Mouse (Mus musculus): ENCODE results near the gene Celsr1. TPM values are rescaled to one million over a fixed set of nuclear protein-coding genes. Genes with fewer than 3 reads are reported as not detected.

Celsr1 gene
- total and polyA plus RNA-seq, 3 experiments, result 4.5 to 5.2 (median 5.0) TPM

DNA sequence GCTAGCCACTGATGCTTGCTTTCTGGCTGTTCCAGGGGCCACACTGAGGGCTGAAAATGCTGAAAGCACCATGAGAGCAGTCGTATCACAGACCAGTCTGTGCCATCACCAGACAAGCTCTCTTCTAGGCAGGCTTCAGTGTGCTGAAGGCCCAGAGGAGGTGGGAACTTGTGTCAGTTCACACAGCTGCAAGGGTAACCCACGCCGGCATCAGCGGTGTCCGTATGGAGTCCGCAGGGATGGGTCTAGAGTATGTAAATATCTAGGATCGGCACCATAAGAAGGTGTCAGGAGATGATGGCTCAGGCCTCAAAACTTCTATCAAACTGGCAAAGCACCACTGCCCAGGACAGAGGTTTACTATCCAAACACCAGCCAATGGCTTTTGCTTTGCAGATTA, 64.3 kb downstream of the Celsr1 start:
- Histone ChIP-seq H3K9ac (ENCODE audit: low read depth, low read length) (no peak overlapping the region), H3K27ac (no peak overlapping the region), H3K79me2 (replicated peaks; ENCODE audit: control insufficient read depth, insufficient read depth, low read length) (no peaks in the 10 kb centered on the region), H3K4me1 (ENCODE audit: control insufficient read depth, insufficient read depth, low read length) (no peaks in the 10 kb centered on the region), H3K36me3 (ENCODE audit: control insufficient read depth, insufficient read depth, low read length) (no peaks in the 10 kb centered on the region), H3K4me3 (no peak overlapping the region), H3K27me3 (ENCODE audit: control insufficient read depth, insufficient read depth, low read length) (no peaks in the 10 kb centered on the region)
- WGBS, result 88% methylated on average over 7 of the region's 7 CpGs
- TF ChIP-seq CTCF (IDR thresholded peaks at IDR 0.05) (no peak), EP300 (IDR thresholded peaks at IDR 0.05; ENCODE audit: insufficient read depth, low read depth, low read length) (no peak), POLR2A (IDR thresholded peaks at IDR 0.05; ENCODE audit: insufficient read depth, low read depth, low read length) (no peak)
- DNase-seq, result no peak
- intact Hi-C loops (cut with DNase I), result loop anchor here (5.0 kb wide), 1 partner anchor 63 kb away; the partner anchor contains the start of gene Celsr1

DNA sequence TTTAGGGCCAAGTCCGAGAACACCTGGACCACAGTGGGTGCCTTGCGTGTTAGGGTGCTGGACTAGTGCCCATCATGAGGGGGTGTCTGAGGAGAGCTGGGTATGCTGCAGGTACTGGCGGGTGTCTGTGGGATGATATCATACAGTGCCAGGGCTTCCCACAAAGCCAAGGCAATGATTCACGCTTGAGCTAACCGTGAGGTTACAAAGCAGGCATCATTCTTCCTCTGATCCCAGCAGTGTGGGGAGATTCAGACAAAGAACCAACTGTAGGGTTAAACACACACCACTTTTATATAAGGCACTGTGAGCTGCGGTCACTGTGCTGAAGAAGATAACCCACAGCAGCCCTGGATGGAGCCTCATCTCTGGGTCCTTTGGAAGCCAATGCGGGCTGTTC, 67.5 kb downstream of the Celsr1 start:
- Histone ChIP-seq H3K4me1 (ENCODE audit: control insufficient read depth, insufficient read depth, low read length) (no peaks in the 10 kb centered on the region), H3K79me2 (replicated peaks; ENCODE audit: control insufficient read depth, insufficient read depth, low read length) (no peaks in the 10 kb centered on the region), H3K4me3 (no peak overlapping the region), H3K27me3 (ENCODE audit: control insufficient read depth, insufficient read depth, low read length) (no peaks in the 10 kb centered on the region), H3K27ac (no peak overlapping the region), H3K36me3 (ENCODE audit: control insufficient read depth, insufficient read depth, low read length) (no peaks in the 10 kb centered on the region), H3K9ac (ENCODE audit: low read depth, low read length) (no peak overlapping the region)
- no peak for DNase-seq
- WGBS, result 85% methylated on average over 7 of the region's 7 CpGs
- TF ChIP-seq CTCF (IDR thresholded peaks at IDR 0.05), result no peak
- TF ChIP-seq EP300 (IDR thresholded peaks at IDR 0.05; ENCODE audit: insufficient read depth, low read depth, low read length), result no peak
- no peak for TF ChIP-seq POLR2A (IDR thresholded peaks at IDR 0.05; ENCODE audit: insufficient read depth, low read depth, low read length)
- intact Hi-C loops (cut with DNase I), result loop anchor here (5.0 kb wide), 1 partner anchor 66 kb away; the partner anchor contains the start of gene Celsr1

DNA sequence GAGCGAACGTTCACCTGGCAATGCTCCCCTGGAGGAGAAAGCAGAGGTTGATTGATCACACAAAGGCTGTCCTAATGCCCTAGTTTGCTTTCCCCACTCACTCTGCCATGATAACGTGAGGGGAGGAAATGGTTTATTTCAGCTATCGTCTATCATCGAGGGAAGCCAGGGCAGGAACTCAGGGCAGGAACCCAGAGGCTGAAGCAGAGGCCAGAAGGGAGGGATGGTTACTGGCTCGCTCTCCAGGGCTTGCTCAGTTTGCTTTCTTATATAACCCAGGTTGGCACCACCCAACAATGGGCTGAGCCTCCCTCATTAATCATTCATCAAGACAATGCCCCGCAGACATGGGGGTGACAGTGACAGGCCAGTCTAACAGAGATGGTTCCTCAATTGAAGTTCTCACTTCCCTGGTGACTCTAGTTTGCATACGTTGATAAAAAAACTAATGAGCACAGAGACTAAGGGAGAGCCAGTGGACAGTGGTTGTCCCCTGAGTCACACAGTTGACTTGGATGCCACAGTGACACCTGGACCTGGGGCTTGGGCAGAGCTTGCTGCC, 70.2 kb downstream of the Celsr1 start:
- no peak for DNase-seq
- TF ChIP-seq EP300 (IDR thresholded peaks at IDR 0.05; ENCODE audit: insufficient read depth, low read depth, low read length) (no peak), CTCF (IDR thresholded peaks at IDR 0.05) (no peak), POLR2A (IDR thresholded peaks at IDR 0.05; ENCODE audit: insufficient read depth, low read depth, low read length) (no peak)
- intact Hi-C loops (cut with DNase I), result no loop called here

DNA sequence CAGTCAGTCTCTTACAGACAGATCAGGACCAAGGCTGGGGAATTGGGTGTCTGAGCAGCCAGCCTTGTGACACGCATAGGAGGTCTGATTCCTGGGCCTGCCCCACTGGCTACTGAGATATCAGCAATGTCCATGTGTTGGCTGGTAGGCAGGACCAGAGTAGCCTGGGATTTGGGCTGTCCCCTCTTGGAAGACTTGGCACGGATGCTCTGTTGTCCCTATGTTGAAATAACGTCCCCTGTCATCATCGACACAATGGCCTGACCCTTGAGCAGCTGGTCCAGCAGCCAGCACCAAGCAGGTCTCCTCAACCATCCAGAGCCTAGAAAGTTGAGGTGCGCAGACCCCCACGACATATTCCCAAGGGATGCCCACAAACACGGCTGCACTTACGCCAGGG, 70.9 kb downstream of the Celsr1 start:
- no peaks in the 10 kb centered on the region for H3K4me1 ChIP-seq (ENCODE audit: control insufficient read depth, insufficient read depth, low read length)
- 91% methylated on average over 8 of the region's 8 CpGs for WGBS
- no peak for TF ChIP-seq EP300 (IDR thresholded peaks at IDR 0.05; ENCODE audit: insufficient read depth, low read depth, low read length)
- TF ChIP-seq CTCF (IDR thresholded peaks at IDR 0.05), result no peak
- TF ChIP-seq POLR2A (IDR thresholded peaks at IDR 0.05; ENCODE audit: insufficient read depth, low read depth, low read length), result no peak
- no peaks in the 10 kb centered on the region for H3K27me3 ChIP-seq (ENCODE audit: control insufficient read depth, insufficient read depth, low read length)
- no peak for DNase-seq
- H3K9ac ChIP-seq (ENCODE audit: low read depth, low read length), result no peak overlapping the region
- H3K4me3 ChIP-seq, result no peak overlapping the region
- no peak overlapping the region for H3K27ac ChIP-seq
- no peaks in the 10 kb centered on the region for H3K79me2 ChIP-seq (replicated peaks; ENCODE audit: control insufficient read depth, insufficient read depth, low read length)
- intact Hi-C loops (cut with DNase I), result no loop called here
- H3K36me3 ChIP-seq (ENCODE audit: control insufficient read depth, insufficient read depth, low read length), result no peaks in the 10 kb centered on the region

More for the DNA sequence above, 70.2 kb downstream of the Celsr1 start:
- H3K27ac ChIP-seq, result no peak overlapping the region
- H3K27me3 ChIP-seq (ENCODE audit: control insufficient read depth, insufficient read depth, low read length), result no peaks in the 10 kb centered on the region
- 67% methylated on average over 8 of the region's 8 CpGs for WGBS
- no peak overlapping the region for H3K9ac ChIP-seq (ENCODE audit: low read depth, low read length)
- H3K4me1 ChIP-seq (ENCODE audit: control insufficient read depth, insufficient read depth, low read length), result no peaks in the 10 kb centered on the region
- no peaks in the 10 kb centered on the region for H3K79me2 ChIP-seq (replicated peaks; ENCODE audit: control insufficient read depth, insufficient read depth, low read length)
- H3K4me3 ChIP-seq, result no peak overlapping the region
- no peaks in the 10 kb centered on the region for H3K36me3 ChIP-seq (ENCODE audit: control insufficient read depth, insufficient read depth, low read length)

DNA sequence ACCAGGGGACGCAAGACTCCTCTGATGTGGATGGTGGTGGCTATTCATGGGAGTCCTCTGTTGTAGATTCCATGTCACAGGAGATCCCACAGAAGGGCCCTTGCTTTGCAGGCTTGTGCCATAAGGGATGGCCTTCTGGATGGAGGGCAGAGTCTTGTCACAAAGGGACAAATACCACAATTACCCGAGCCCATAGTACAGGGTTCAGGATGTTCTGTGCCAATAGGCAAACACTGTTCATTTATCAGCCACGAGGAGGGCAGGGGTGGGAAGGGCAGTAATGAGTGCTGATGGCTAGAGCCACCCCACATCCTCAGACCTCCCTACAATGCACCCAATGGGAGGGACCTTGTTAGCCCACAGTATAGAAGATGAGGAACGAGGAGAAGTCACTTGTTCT, 71.9 kb downstream of the Celsr1 start:
- WGBS, result 76% methylated on average over 4 of the region's 4 CpGs
- Histone ChIP-seq H3K4me3 (no peak overlapping the region), H3K27me3 (ENCODE audit: control insufficient read depth, insufficient read depth, low read length) (no peaks in the 10 kb centered on the region), H3K36me3 (ENCODE audit: control insufficient read depth, insufficient read depth, low read length) (no peaks in the 10 kb centered on the region), H3K79me2 (replicated peaks; ENCODE audit: control insufficient read depth, insufficient read depth, low read length) (no peaks in the 10 kb centered on the region), H3K4me1 (ENCODE audit: control insufficient read depth, insufficient read depth, low read length) (no peaks in the 10 kb centered on the region), H3K27ac (no peak overlapping the region), H3K9ac (ENCODE audit: low read depth, low read length) (no peak overlapping the region)
- DNase-seq, result no peak
- TF ChIP-seq CTCF (IDR thresholded peaks at IDR 0.05), result no peak
- intact Hi-C loops (cut with DNase I), result no loop called here

DNA sequence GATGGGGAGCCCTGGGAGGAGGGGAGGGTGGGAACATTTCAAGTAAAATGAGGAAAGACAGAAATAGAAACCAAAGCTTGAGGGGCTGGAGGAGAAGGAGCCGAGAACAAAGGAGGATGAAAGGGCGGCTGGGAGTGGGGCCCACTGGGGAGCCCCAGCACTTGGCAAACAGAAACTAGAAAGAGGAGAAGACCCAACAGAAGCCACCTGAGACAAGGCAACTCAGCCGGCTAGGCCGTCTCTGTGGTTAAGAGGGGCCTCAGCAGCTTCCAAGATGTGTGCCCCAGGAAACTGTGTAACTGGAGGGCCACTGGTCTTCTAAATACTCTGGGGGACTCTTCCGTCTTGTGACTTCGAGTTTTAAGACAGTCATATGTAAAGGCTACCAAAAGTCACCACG, 72.4 kb downstream of the Celsr1 start:
- Histone ChIP-seq H3K27ac (no peak overlapping the region), H3K36me3 (ENCODE audit: control insufficient read depth, insufficient read depth, low read length) (no peaks in the 10 kb centered on the region), H3K79me2 (replicated peaks; ENCODE audit: control insufficient read depth, insufficient read depth, low read length) (no peaks in the 10 kb centered on the region), H3K4me3 (no peak overlapping the region), H3K27me3 (ENCODE audit: control insufficient read depth, insufficient read depth, low read length) (no peaks in the 10 kb centered on the region), H3K9ac (ENCODE audit: low read depth, low read length) (no peak overlapping the region), H3K4me1 (ENCODE audit: control insufficient read depth, insufficient read depth, low read length) (no peaks in the 10 kb centered on the region)
- intact Hi-C loops (cut with DNase I), result no loop called here
- TF ChIP-seq EP300 (IDR thresholded peaks at IDR 0.05; ENCODE audit: insufficient read depth, low read depth, low read length), result no peak
- TF ChIP-seq POLR2A (IDR thresholded peaks at IDR 0.05; ENCODE audit: insufficient read depth, low read depth, low read length), result no peak
- TF ChIP-seq CTCF (IDR thresholded peaks at IDR 0.05), result no peak
- no peak for DNase-seq
- WGBS, result 75% methylated on average over 7 of the region's 7 CpGs

All from heart, adult 2 months (tissue).